Mouse (Mus musculus) midbrain, embryonic 15.5 days (tissue): ENCODE results near the gene Elp6. TPM values are rescaled to one million over a fixed set of nuclear protein-coding genes. Genes with fewer than 3 reads are reported as not detected.

Experiments used
- ATAC-seq: fragments of 200-750 bp; cut with Nextera tagmentation; replicated peaks from 2 replicates; pipeline ENCODE4 v1.8.0; 2017; ENCODE audit warnings: moderate TSS enrichment
- H3K27ac ChIP-seq: fragments of 300-500 bp; sonication (generic); 2 replicates; pipeline ENCODE4 v1.5.1; 2015; ENCODE audit warnings: mild to moderate bottlenecking, inconsistent platforms
- H3K27me3 ChIP-seq: fragments of 300-500 bp; sonication (generic); replicated peaks from 2 replicates; pipeline ENCODE4 v1.6.1; 2015; ENCODE audit warnings: inconsistent platforms
- H3K36me3 ChIP-seq: fragments of 300-500 bp; sonication (generic); replicated peaks from 2 replicates; pipeline ENCODE4 v1.6.1; 2015; ENCODE audit warnings: inconsistent platforms
- H3K4me1 ChIP-seq: fragments of 300-500 bp; sonication (generic); 2 replicates; pipeline ENCODE4 v1.6.1; 2015; ENCODE audit warnings: inconsistent platforms
- H3K4me2 ChIP-seq: fragments of 300-500 bp; sonication (generic); 2 replicates; pipeline ENCODE4 v1.6.1; 2015; ENCODE audit warnings: inconsistent platforms, mild to moderate bottlenecking, moderate library complexity
- H3K4me3 ChIP-seq: fragments of 300-500 bp; sonication (generic); 2 replicates; pipeline ENCODE4 v1.5.1; 2015; ENCODE audit warnings: mild to moderate bottlenecking, inconsistent platforms
- H3K9ac ChIP-seq: fragments of 300-500 bp; sonication (generic); 2 replicates; pipeline ENCODE4 v1.6.1; 2015; ENCODE audit warnings: mild to moderate bottlenecking, inconsistent platforms
- H3K9me3 ChIP-seq: fragments of 300-500 bp; sonication (generic); 2 replicates; pipeline ENCODE4 v1.6.1; 2016; ENCODE audit warnings: inconsistent platforms
- WGBS: fragments of 180-500 bp; shearing (Covaris S2); methylation state at CpG from one replicate; pipeline ENCODE4 v1.1.7; 2015; ENCODE audit warnings: mixed read lengths; 5-methylcytosine and 5-hydroxymethylcytosine counted together
- polyA plus RNA-seq: library from polyadenylated mRNA; unstranded; fragments of >200 nt; fragmentation: Nextera tagmentation; extraction: Ambion mirVana; gene quantifications from 2 replicates; pipeline ENCODE4 v1.2.1, GENCODE M21; 2015

The Elp6 gene
- polyA plus RNA-seq, 1 experiment from 2014 or later = 48.4 TPM

GRCm38 (mm10) chr9:110343805-110344204 lies 38.8 kb downstream of the Elp6 start:
- no peaks in the 10 kb centered on the region for H3K36me3 ChIP-seq
- no peak for ATAC-seq
- WGBS = 59% methylated on average over 6 of the region's 6 CpGs

GRCm38 (mm10) chr9:110345057-110345739 lies 40.2 kb downstream of the Elp6 start:
- H3K4me2 ChIP-seq = no peak overlapping the region
- 81% methylated on average over 7 of the region's 7 CpGs for WGBS
- no peaks in the 10 kb centered on the region for H3K27me3 ChIP-seq
- no peak overlapping the region for H3K4me3 ChIP-seq
- no peak overlapping the region for H3K9ac ChIP-seq
- no peaks in the 10 kb centered on the region for H3K9me3 ChIP-seq
- ATAC-seq = no peak
- no peaks in the 10 kb centered on the region for H3K36me3 ChIP-seq
- H3K27ac ChIP-seq = no peak overlapping the region
- H3K4me1 ChIP-seq = no peaks in the 10 kb centered on the region

More at GRCm38 (mm10) chr9:110343805-110344204, 38.8 kb downstream of the Elp6 start:
- Histone ChIP-seq H3K27ac (no peak overlapping the region), H3K9me3 (no peaks in the 10 kb centered on the region), H3K27me3 (no peaks in the 10 kb centered on the region), H3K4me3 (no peak overlapping the region), H3K4me1 (no peaks in the 10 kb centered on the region), H3K4me2 (no peak overlapping the region), H3K9ac (no peak overlapping the region)

GRCm38 (mm10) chr9:110348899-110349298 lies 43.9 kb downstream of the Elp6 start:
- Histone ChIP-seq H3K27me3 (no peaks in the 10 kb centered on the region), H3K9ac (no peak overlapping the region), H3K4me2 (no peak overlapping the region), H3K4me1 (no peaks in the 10 kb centered on the region), H3K36me3 (no peaks in the 10 kb centered on the region), H3K9me3 (no peaks in the 10 kb centered on the region), H3K4me3 (no peak overlapping the region), H3K27ac (no peak overlapping the region)
- ATAC-seq = no peak
- WGBS = 67% methylated on average over 4 of the region's 4 CpGs

GRCm38 (mm10) chr9:110350188-110350587 lies 45.2 kb downstream of the Elp6 start:
- no peak overlapping the region for H3K4me3 ChIP-seq
- 0 out of 2 replicates have a peak, but pooled peaks cover 2% of the 10 kb centered on the region for H3K36me3 ChIP-seq
- WGBS = 94% methylated on average over 5 of the region's 5 CpGs
- no peaks in the 10 kb centered on the region for H3K4me1 ChIP-seq
- no peaks in the 10 kb centered on the region for H3K9me3 ChIP-seq
- H3K4me2 ChIP-seq = no peak overlapping the region
- H3K27me3 ChIP-seq = no peaks in the 10 kb centered on the region
- ATAC-seq = no peak
- H3K9ac ChIP-seq = no peak overlapping the region
- H3K27ac ChIP-seq = no peak overlapping the region

GRCm38 (mm10) chr9:110350612-110351011 lies 45.6 kb downstream of the Elp6 start:
- 0 out of 2 replicates have a peak, but pooled peaks cover 2% of the 10 kb centered on the region for H3K36me3 ChIP-seq
- no peak overlapping the region for H3K27ac ChIP-seq
- 86% methylated on average over 5 of the region's 5 CpGs for WGBS
- H3K4me1 ChIP-seq = no peaks in the 10 kb centered on the region
- no peak for ATAC-seq
- H3K4me2 ChIP-seq = no peak overlapping the region
- H3K9ac ChIP-seq = no peak overlapping the region
- H3K4me3 ChIP-seq = no peak overlapping the region
- no peaks in the 10 kb centered on the region for H3K27me3 ChIP-seq
- H3K9me3 ChIP-seq = no peaks in the 10 kb centered on the region

GRCm38 (mm10) chr9:110351350-110351749 lies 46.4 kb downstream of the Elp6 start:
- no peak for ATAC-seq
- Histone ChIP-seq H3K4me3 (no peak overlapping the region), H3K9ac (no peak overlapping the region), H3K27ac (no peak overlapping the region), H3K36me3 (0 out of 2 replicates have a peak, but pooled peaks cover 2% of the 10 kb centered on the region), H3K9me3 (no peaks in the 10 kb centered on the region), H3K4me2 (no peak overlapping the region), H3K4me1 (no peaks in the 10 kb centered on the region), H3K27me3 (no peaks in the 10 kb centered on the region)
- WGBS = 84% methylated on average over 2 of the region's 2 CpGs

- Histone ChIP-seq H3K27ac (no peak overlapping the region), H3K27me3 (no peaks in the 10 kb centered on the region), H3K36me3 (0 out of 2 replicates have a peak, but pooled peaks cover 2% of the 10 kb centered on the region), H3K4me3 (no peak overlapping the region), H3K9me3 (no peaks in the 10 kb centered on the region), H3K9ac (no peak overlapping the region), H3K4me2 (no peak overlapping the region), H3K4me1 (no peaks in the 10 kb centered on the region)
- WGBS = 91% methylated on average over 8 of the region's 8 CpGs
- ATAC-seq = no peak
Measured at GRCm38 (mm10) chr9:110351932-110352632, 47.1 kb downstream of the Elp6 start.

GRCm38 (mm10) chr9:110358341-110358740 lies 53.4 kb downstream of the Elp6 start:
- no peak overlapping the region for H3K4me2 ChIP-seq
- H3K9me3 ChIP-seq = no peaks in the 10 kb centered on the region
- WGBS = 89% methylated on average over 2 of the region's 2 CpGs
- no peak overlapping the region for H3K4me3 ChIP-seq
- no peak for ATAC-seq
- no peak overlapping the region for H3K27ac ChIP-seq
- peaks cover 15% of the 10 kb centered on the region; the same call in 1 of the 2 replicates for H3K36me3 ChIP-seq
- no peaks in the 10 kb centered on the region for H3K27me3 ChIP-seq
- no peak overlapping the region for H3K9ac ChIP-seq
- no peaks in the 10 kb centered on the region for H3K4me1 ChIP-seq

GRCm38 (mm10) chr9:110361299-110361698 lies 56.3 kb downstream of the Elp6 start:
- no peak overlapping the region for H3K27ac ChIP-seq
- no peak overlapping the region for H3K9ac ChIP-seq
- ATAC-seq = no peak
- no peak overlapping the region for H3K4me3 ChIP-seq
- no peaks in the 10 kb centered on the region for H3K27me3 ChIP-seq
- H3K9me3 ChIP-seq = no peaks in the 10 kb centered on the region
- 82% methylated on average over 12 of the region's 12 CpGs for WGBS
- no peaks in the 10 kb centered on the region for H3K4me1 ChIP-seq
- no peak overlapping the region for H3K4me2 ChIP-seq
- peaks cover 12% of the 10 kb centered on the region; the same call in 1 of the 2 replicates for H3K36me3 ChIP-seq

- H3K36me3 ChIP-seq = peaks cover 12% of the 10 kb centered on the region; the same call in 1 of the 2 replicates
- no peak overlapping the region for H3K27ac ChIP-seq
- no peak overlapping the region for H3K9ac ChIP-seq
- no peak overlapping the region for H3K4me2 ChIP-seq
- H3K27me3 ChIP-seq = no peaks in the 10 kb centered on the region
- no peaks in the 10 kb centered on the region for H3K9me3 ChIP-seq
- H3K4me3 ChIP-seq = no peak overlapping the region
- no peaks in the 10 kb centered on the region for H3K4me1 ChIP-seq
- no peak for ATAC-seq
- 83% methylated on average over 10 of the region's 10 CpGs for WGBS
Measured at GRCm38 (mm10) chr9:110362337-110362736, 57.4 kb downstream of the Elp6 start.

- H3K9me3 ChIP-seq = no peaks in the 10 kb centered on the region
- H3K27me3 ChIP-seq = no peaks in the 10 kb centered on the region
- H3K4me3 ChIP-seq = no peak overlapping the region
- H3K27ac ChIP-seq = no peak overlapping the region
- no peak overlapping the region for H3K9ac ChIP-seq
- H3K4me1 ChIP-seq = no peaks in the 10 kb centered on the region
- WGBS = 79% methylated on average over 5 of the region's 5 CpGs
- no peak for ATAC-seq
- no peak overlapping the region for H3K4me2 ChIP-seq
- peaks cover 12% of the 10 kb centered on the region; the same call in 1 of the 2 replicates for H3K36me3 ChIP-seq
Measured at GRCm38 (mm10) chr9:110366746-110367145, 61.8 kb downstream of the Elp6 start.

GRCm38 (mm10) chr9:110369860-110370259 lies 64.9 kb downstream of the Elp6 start:
- 96% methylated on average over 3 of the region's 3 CpGs for WGBS
- Histone ChIP-seq H3K4me3 (no peak overlapping the region), H3K27me3 (no peaks in the 10 kb centered on the region), H3K36me3 (peaks cover 10% of the 10 kb centered on the region; the same call in 1 of the 2 replicates), H3K9me3 (no peaks in the 10 kb centered on the region), H3K27ac (no peak overlapping the region), H3K4me2 (no peak overlapping the region), H3K4me1 (no peaks in the 10 kb centered on the region), H3K9ac (no peak overlapping the region)
- no peak for ATAC-seq
